Mouse (Mus musculus): ENCODE data around the gene Lrpprc. TPM values are rescaled to one million over a fixed set of nuclear protein-coding genes. Genes with fewer than 3 reads are reported as not detected.
A peak's percentile ranks its signal among the peaks of the same experiment; 100 is the strongest.
"Not testable (repeated sequence)": the region's sequence is repeated elsewhere in the genome, so short reads cannot be mapped to it uniquely, and the experiment has no call there.

The Lrpprc gene
- total RNA-seq (2021), result 10 to 100 TPM; 73.2 to 82.1 TPM
- long read RNA-seq, experiment 1, full-length matches to known transcripts, result 56 of 70 reads
- long read RNA-seq, experiment 1, partial matches to known transcripts, result 4 of 70 reads
- long read RNA-seq, experiment 1, other reads (novel, unspliced or antisense), result 10 of 70 reads
- long read RNA-seq, experiment 2, full-length matches to known transcripts, result 14 of 22 reads
- long read RNA-seq, experiment 2, partial matches to known transcripts, result 8 of 22 reads
- long read RNA-seq, experiment 2, other reads (novel, unspliced or antisense), result 0 of 22 reads

- DNase-seq, result peak; percentile 95 to 96
Observed at GRCm38 (mm10) chr17:84790447-84791098, at the start of gene Lrpprc. TSS of gene Lrpprc (minus strand) at chr17:84790789.

- peak; percentile 63 to 78 for DNase-seq
Observed at GRCm38 (mm10) chr17:84837780-84838179, 47.2 kb upstream of the Lrpprc start.

- no peak for DNase-seq
Observed at GRCm38 (mm10) chr17:84835249-84835648, 44.7 kb upstream of the Lrpprc start.

- DNase-seq, result no peak
Observed at GRCm38 (mm10) chr17:84832346-84832745, 41.8 kb upstream of the Lrpprc start.

- DNase-seq, result no peak
Observed at GRCm38 (mm10) chr17:84828301-84828700, 37.7 kb upstream of the Lrpprc start.

- peak; percentile 43 to 49 for DNase-seq
Observed at GRCm38 (mm10) chr17:84820603-84821002, 30.0 kb upstream of the Lrpprc start.

GRCm38 (mm10) chr17:84818390-84818789 is 27.8 kb upstream of the Lrpprc start:
- no peak for DNase-seq

GRCm38 (mm10) chr17:84816014-84816461 is 25.4 kb upstream of the Lrpprc start:
- DNase-seq, result no peak

GRCm38 (mm10) chr17:84814905-84815304 is 24.3 kb upstream of the Lrpprc start:
- no peak for DNase-seq

- DNase-seq, result not testable (repeated sequence)
Observed at GRCm38 (mm10) chr17:84814192-84814591, 23.6 kb upstream of the Lrpprc start.

GRCm38 (mm10) chr17:84792006-84792405 is 1.4 kb upstream of the Lrpprc start:
- no peak for DNase-seq

- peak; percentile 10 to 13 for DNase-seq
Observed at GRCm38 (mm10) chr17:84791156-84791555, 567 bp upstream of the Lrpprc start.

- DNase-seq, result peak; percentile 37 to 40
Observed at GRCm38 (mm10) chr17:84790043-84790442, 546 bp downstream of the Lrpprc start.

- no peak for DNase-seq
Observed at GRCm38 (mm10) chr17:84788376-84789125, 2.0 kb downstream of the Lrpprc start.

- DNase-seq, result no peak
Observed at GRCm38 (mm10) chr17:84787477-84787876, 3.1 kb downstream of the Lrpprc start.

GRCm38 (mm10) chr17:84786911-84787310 is 3.7 kb downstream of the Lrpprc start:
- DNase-seq, result no peak

GRCm38 (mm10) chr17:84785176-84785575 is 5.4 kb downstream of the Lrpprc start:
- no peak for DNase-seq

- DNase-seq, result no peak
Observed at GRCm38 (mm10) chr17:84783491-84783890, 7.1 kb downstream of the Lrpprc start.

GRCm38 (mm10) chr17:84780321-84780720 is 10.3 kb downstream of the Lrpprc start:
- no peak for DNase-seq

GRCm38 (mm10) chr17:84778477-84778978 is 12.1 kb downstream of the Lrpprc start:
- no peak for DNase-seq

GRCm38 (mm10) chr17:84776362-84777000 is 14.1 kb downstream of the Lrpprc start:
- DNase-seq, result no peak

GRCm38 (mm10) chr17:84775291-84775690 is 15.3 kb downstream of the Lrpprc start:
- DNase-seq, result no peak
